Mouse (Mus musculus) fat pad, adult 2 months (tissue): ENCODE results near the gene Arg2.

Source experiments
- DNase-seq: peaks from one replicate; pipeline ENCODE4 v3.0.0-alpha.2; 2011; ENCODE audit warnings: low read depth, low spot score; ENCODE audit errors: extremely low read depth

The Arg2 gene

GRCm38 (mm10) chr12:79130299-79131177 lies at the start of gene Arg2:
Gene Arg2 (plus strand): TSS chr12:79130777.
- peak; percentile 14 for DNase-seq

- peak; percentile 30 for DNase-seq
Measured at GRCm38 (mm10) chr12:79089182-79089812, 41.3 kb upstream of the Arg2 start, which contains the start of gene Pigh. Gene Pigh (minus strand): TSS chr12:79089651.

- peak; percentile 34 for DNase-seq
Measured at GRCm38 (mm10) chr12:79092569-79092968, 38.0 kb upstream of the Arg2 start.

- no peak for DNase-seq
Measured at GRCm38 (mm10) chr12:79097106-79097752, 33.3 kb upstream of the Arg2 start.

- DNase-seq, result peak; percentile 52
Measured at GRCm38 (mm10) chr12:79103773-79104172, 26.8 kb upstream of the Arg2 start.

GRCm38 (mm10) chr12:79104544-79104943 lies 26.0 kb upstream of the Arg2 start:
- no peak for DNase-seq

- DNase-seq, result no peak
Measured at GRCm38 (mm10) chr12:79105312-79105711, 25.3 kb upstream of the Arg2 start.

GRCm38 (mm10) chr12:79118991-79119390 lies 11.6 kb upstream of the Arg2 start:
- no peak for DNase-seq

- DNase-seq, result no peak
Measured at GRCm38 (mm10) chr12:79122820-79123219, 7.8 kb upstream of the Arg2 start.

- DNase-seq, result no peak
Measured at GRCm38 (mm10) chr12:79131178-79131675, 650 bp downstream of the Arg2 start.

- no peak for DNase-seq
Measured at GRCm38 (mm10) chr12:79131706-79132460, 1.3 kb downstream of the Arg2 start.

GRCm38 (mm10) chr12:79134676-79135075 lies 4.1 kb downstream of the Arg2 start:
- DNase-seq, result no peak

- no peak for DNase-seq
Measured at GRCm38 (mm10) chr12:79135105-79135504, 4.5 kb downstream of the Arg2 start.

GRCm38 (mm10) chr12:79136949-79137348 lies 6.4 kb downstream of the Arg2 start:
- no peak for DNase-seq

GRCm38 (mm10) chr12:79138999-79139398 lies 8.4 kb downstream of the Arg2 start:
- no peak for DNase-seq

GRCm38 (mm10) chr12:79139417-79139816 lies 8.8 kb downstream of the Arg2 start:
- no peak for DNase-seq

- DNase-seq, result no peak
Measured at GRCm38 (mm10) chr12:79140811-79141210, 10.2 kb downstream of the Arg2 start.

GRCm38 (mm10) chr12:79141384-79141783 lies 10.8 kb downstream of the Arg2 start:
- DNase-seq, result no peak

GRCm38 (mm10) chr12:79149653-79150052 lies 19.1 kb downstream of the Arg2 start:
- DNase-seq, result no peak

- DNase-seq, result no peak
Measured at GRCm38 (mm10) chr12:79162876-79163275, 32.3 kb downstream of the Arg2 start.

GRCm38 (mm10) chr12:79169173-79169572 lies 38.6 kb downstream of the Arg2 start:
- DNase-seq, result no peak
